Mouse (Mus musculus) cortical plate, adult 2 months (tissue): ENCODE data around the gene Cdipt.

Experiments used
- CTCF ChIP-seq: fragments of 200-500 bp; IDR thresholded peaks from 2 replicates; pipeline ENCODE4 v1.5.1; 2011; ENCODE audit warnings: mild to moderate bottlenecking, control low read depth, low read length; ENCODE audit not compliant: insufficient read depth; ENCODE audit errors: extremely low read depth
- POLR2A ChIP-seq: fragments of 200-500 bp; IDR thresholded peaks from 2 replicates; pipeline ENCODE4 v1.6.1; 2011; ENCODE audit warnings: mild to moderate bottlenecking, low read length, control low read depth; ENCODE audit not compliant: insufficient read depth; ENCODE audit errors: extremely low read depth

DNA sequence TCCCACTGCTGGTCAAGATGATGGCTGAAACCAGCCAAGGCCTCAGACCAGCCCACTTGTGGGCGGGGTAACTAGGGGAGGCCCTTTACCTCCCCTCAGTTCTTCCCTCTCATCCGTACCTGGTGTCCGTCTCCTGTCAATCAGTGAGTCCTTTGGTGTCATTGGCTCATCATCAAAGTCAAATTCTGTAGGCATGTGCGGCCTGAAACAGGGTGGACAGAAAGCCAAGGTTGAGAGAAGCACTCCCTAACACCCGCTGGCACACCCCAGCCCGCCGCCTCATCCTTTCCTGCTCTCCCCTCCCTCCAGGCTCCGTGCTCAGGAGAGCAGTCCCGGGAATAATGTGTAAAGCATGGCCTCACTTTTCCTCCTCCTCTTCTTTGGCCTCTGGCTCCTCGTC, 40.4 kb downstream of the Cdipt start:
- TF ChIP-seq POLR2A: no peak
- no peak for TF ChIP-seq CTCF
